Mouse (Mus musculus) lung, postnatal 25 days (tissue): ENCODE data around the gene Prox2.

ENCODE experiments used
- DNase-seq: peaks from one replicate; pipeline ENCODE4 v3.0.0; 2022; ENCODE audit warnings: low spot score

The Prox2 gene

DNA sequence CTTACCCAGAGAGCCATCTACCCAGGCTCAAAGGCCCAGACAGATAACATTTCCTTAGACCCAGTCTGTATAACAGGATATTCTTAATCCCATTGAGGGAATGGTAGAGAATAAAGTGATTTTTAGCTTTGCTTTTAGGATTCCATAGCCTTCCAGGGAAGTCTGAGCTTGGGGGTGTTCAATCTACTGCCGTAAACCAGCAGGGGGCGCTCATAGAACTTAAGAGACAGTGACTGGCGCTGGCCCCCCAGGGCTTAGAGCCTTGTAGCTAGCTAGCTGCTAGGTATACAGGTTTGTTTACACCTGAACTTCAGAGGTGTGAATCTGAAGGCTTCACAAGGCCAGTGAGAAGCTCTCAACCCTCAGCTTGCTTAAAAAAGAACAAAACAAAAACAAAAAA is 18.3 kb downstream of the Prox2 start:
- peak; percentile 72 for DNase-seq

DNA sequence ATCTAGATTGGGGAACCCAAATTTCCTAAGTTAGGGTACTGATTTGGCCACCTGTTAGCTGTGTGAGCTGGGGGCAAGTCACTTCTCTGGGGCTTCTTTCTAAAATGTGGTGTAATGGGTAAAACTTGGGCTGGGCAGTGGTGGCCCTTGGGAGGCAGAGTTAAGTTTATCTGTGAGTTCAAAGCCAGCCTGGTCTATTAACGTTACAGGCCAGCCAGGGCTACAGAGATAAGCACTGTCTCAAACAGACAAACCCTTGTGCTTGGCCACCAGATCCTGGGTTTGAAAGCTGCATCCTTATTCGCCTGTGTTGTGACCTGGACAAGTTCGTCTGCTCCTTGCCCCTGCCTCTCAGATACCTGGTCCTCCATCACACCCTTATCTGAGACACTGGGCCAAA is 19.4 kb downstream of the Prox2 start:
- DNase-seq = no peak

DNA sequence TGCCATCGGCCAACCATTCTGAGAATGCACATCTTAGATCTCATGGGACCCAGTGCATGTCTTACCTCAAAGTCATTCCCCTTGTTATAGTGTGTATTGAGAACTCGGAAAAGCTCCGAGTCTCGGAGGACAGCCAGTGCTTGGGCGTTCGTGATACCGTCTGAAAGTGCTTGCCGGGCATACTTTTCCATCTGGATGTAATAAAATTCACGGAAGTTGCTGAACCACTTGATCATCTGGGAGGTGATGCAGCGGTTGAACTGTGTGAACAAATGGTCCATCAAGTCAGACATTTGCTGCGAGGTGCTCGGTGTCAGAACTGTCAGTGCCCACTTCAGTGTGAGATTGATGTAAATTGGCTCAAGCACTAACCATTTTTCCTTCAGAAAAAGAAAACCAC is 22.7 kb downstream of the Prox2 start:
- no peak for DNase-seq

DNA sequence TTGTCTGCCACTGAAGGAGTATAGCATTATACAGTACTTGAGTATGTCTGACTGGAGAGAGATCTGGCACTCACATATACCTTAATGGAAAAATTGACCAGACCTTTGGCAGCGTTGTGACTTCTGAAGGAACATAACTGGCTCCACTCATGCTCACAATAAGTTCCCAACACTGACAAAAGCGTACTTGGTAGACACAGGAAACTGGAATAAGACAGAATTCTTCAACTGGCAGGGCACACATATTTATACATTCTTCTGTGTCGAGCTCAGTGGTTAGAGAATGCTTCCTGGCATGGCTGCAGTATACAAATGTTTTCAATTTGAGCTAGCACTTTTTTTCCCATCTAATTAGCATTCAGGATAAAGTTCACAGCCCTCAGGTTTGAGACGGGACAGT is 25.6 kb downstream of the Prox2 start:
- DNase-seq = no peak

DNA sequence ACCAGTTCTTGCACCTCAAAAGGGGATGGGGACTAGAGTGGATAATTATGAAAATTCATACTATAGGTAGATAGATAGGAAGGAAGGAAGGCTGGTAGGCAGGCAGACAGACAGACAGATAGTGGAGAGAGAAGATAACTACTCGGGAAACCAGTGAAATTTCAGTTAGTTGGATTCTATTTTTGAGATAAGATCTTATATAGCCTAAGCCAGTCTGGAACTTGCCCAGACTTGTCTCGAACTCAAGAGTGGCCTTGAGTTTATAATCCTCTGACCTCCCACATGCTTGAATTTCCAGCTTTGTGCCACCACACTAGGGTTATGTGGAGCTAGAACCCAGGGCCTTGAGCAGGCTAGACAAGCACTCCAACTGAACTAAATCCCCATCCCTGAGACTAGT is 26.3 kb downstream of the Prox2 start:
- no peak for DNase-seq

GRCm38 (mm10) chr12:85077100-85077499 is 33.5 kb downstream of the Prox2 start:
- DNase-seq = no peak

GRCm38 (mm10) chr12:85071043-85071442 is 39.5 kb downstream of the Prox2 start:
- no peak for DNase-seq

DNA sequence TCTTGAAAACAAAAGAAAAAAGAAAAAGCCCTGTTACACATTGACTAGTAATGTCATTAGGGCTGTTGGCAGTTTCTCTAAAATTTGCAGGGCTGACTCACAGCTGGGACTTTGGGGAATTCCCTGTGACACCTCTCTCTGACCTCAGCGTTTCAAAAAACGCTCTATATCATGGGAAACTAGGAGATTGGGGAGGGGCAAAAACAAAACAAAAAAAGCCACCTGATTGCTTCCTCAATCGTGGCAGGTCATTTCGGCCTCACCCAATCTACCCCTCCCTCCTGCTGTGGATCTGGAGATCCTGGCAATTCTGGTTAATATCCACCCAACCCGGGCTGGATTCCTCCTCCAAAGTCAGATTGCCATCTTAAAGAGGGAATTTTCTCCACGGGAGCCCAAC is 59.3 kb downstream of the Prox2 start:
- DNase-seq = no peak
